Mouse (Mus musculus) E14TG2a.4 (cell line): ENCODE measurements around the gene Irgm2.

Experiments
- CTCF ChIP-seq: conservative IDR thresholded peaks from 2 replicates; pipeline ENCODE4 v1.5.1; 2014; ENCODE audit warnings: low read length
- POU5F1 ChIP-seq: IDR thresholded peaks from 2 replicates; pipeline ENCODE4 v1.6.1; 2014; ENCODE audit warnings: low read length, borderline replicate concordance

GRCm38 (mm10) chr11:58264546-58264945 lies 65.1 kb downstream of the Irgm2 start:
- TF ChIP-seq POU5F1 (no peak), CTCF (no peak)
